Mouse (Mus musculus) ES-E14 (cell line): ENCODE measurements at regions not wholly inside any gene's neighbourhood (a gene's known extent, or its start where the extent isn't known, plus 50 kb on each side); places are given as distances from the start of the nearest gene placed in this dataset.

Experiments
- DNase-seq: peaks from one replicate; pipeline ENCODE4 v3.0.0-alpha.2; 2013; ENCODE audit warnings: low read depth, low spot score
- H3K27ac ChIP-seq: 2 replicates; pipeline ENCODE4 v1.5.1; 2012; ENCODE audit warnings: low read depth, mild to moderate bottlenecking, low read length, moderate library complexity, mixed read lengths; ENCODE audit not compliant: poor library complexity, insufficient read depth, severe bottlenecking
- H3K36me3 ChIP-seq: 2 replicates; pipeline ENCODE4 v1.6.1; 2012; ENCODE audit warnings: mild to moderate bottlenecking, low read length, moderate library complexity, mixed read lengths; ENCODE audit not compliant: control insufficient read depth, poor library complexity, insufficient read depth, severe bottlenecking
- H3K4me1 ChIP-seq, 2 experiments: fragments of 150-350 bp in 1 of 2; sonication (generic) in 1 of 2; 2 replicates each; pipeline ENCODE4 v1.6.1; 2012; ENCODE audit warnings: low read length in 2 of 2, mild to moderate bottlenecking in 1 of 2, mixed read lengths in 1 of 2; ENCODE audit not compliant: control insufficient read depth in 2 of 2, insufficient read depth in 2 of 2, poor library complexity in 1 of 2
- H3K4me3 ChIP-seq, 2 experiments: fragments of 150-350 bp in 1 of 2; sonication (generic) in 1 of 2; 2 replicates each; pipeline ENCODE4 v1.5.1; 2012; ENCODE audit warnings: low read length in 2 of 2, low read depth in 1 of 2, mild to moderate bottlenecking in 1 of 2, mixed read lengths in 1 of 2; ENCODE audit not compliant: insufficient read depth in 1 of 2, poor library complexity in 1 of 2, severe bottlenecking in 1 of 2
- H3K9ac ChIP-seq: 2 replicates; pipeline ENCODE4 v1.6.1; 2012; ENCODE audit warnings: low read depth, mild to moderate bottlenecking, low read length, mixed read lengths; ENCODE audit not compliant: poor library complexity, insufficient read depth, severe bottlenecking
- H3K9me3 ChIP-seq: fragments of 150-350 bp; sonication (generic); 2 replicates; pipeline ENCODE4 v1.6.1; 2012; ENCODE audit warnings: low read depth, mild to moderate bottlenecking, low read length; ENCODE audit not compliant: control insufficient read depth, insufficient read depth
- CHD2 ChIP-seq: IDR thresholded peaks from 2 replicates; pipeline ENCODE4 v1.6.1; 2014; ENCODE audit warnings: mild to moderate bottlenecking, low read depth, low read length, inconsistent platforms
- HCFC1 ChIP-seq: IDR thresholded peaks from 2 replicates; pipeline ENCODE4 v1.6.1; 2012; ENCODE audit warnings: low read length, inconsistent platforms, borderline replicate concordance; ENCODE audit not compliant: insufficient read depth
- MAFK ChIP-seq: IDR thresholded peaks from 2 replicates; pipeline ENCODE4 v1.6.1; 2014; ENCODE audit warnings: mild to moderate bottlenecking, low read depth, low read length, inconsistent platforms; ENCODE audit not compliant: insufficient read depth
- ZC3H11A ChIP-seq: IDR thresholded peaks from 2 replicates; pipeline ENCODE4 v1.6.1; 2012; ENCODE audit warnings: low read depth, mild to moderate bottlenecking, inconsistent platforms, low read length, borderline replicate concordance
- ZNF384 ChIP-seq: IDR thresholded peaks from 2 replicates; pipeline ENCODE4 v1.6.1; 2012; ENCODE audit warnings: low read depth, low read length, inconsistent platforms
- in situ Hi-C, 2 experiments: fragments of 600-800 bp; cut with MboI; formaldehyde crosslinking; loops; one replicate each; pipeline ENCODE4 v1.15.1; 2025; ENCODE audit warnings: low sequenced_read_pairs in 2 of 2, inconsistent platforms in 1 of 2; ENCODE audit not compliant: unreplicated experiment in 2 of 2

- H3K4me1 ChIP-seq: no peaks in the 10 kb centered on the region
- H3K36me3 ChIP-seq: no peaks in the 10 kb centered on the region
- H3K9ac ChIP-seq: no peak overlapping the region
- H3K9me3 ChIP-seq: no peaks in the 10 kb centered on the region
- TF ChIP-seq ZC3H11A (no peak), HCFC1 (no peak), ZNF384 (no peak)
- H3K27ac ChIP-seq: no peak overlapping the region
- in situ Hi-C loops: no loop called here
- no peak for DNase-seq
- H3K4me3 ChIP-seq: no peak overlapping the region
Measured at GRCm38 (mm10) chr15:5506848-5507544, 263.0 kb upstream of the Ptger4 start.

- Histone ChIP-seq H3K27ac (no peak overlapping the region), H3K4me3 (no peak overlapping the region), H3K9ac (no peak overlapping the region), H3K36me3 (no peaks in the 10 kb centered on the region), H3K9me3 (no peaks in the 10 kb centered on the region), H3K4me1 (no peaks in the 10 kb centered on the region)
- in situ Hi-C loops: no loop called here
- DNase-seq: no peak
- TF ChIP-seq CHD2: no peak
- no peak for TF ChIP-seq ZC3H11A
- TF ChIP-seq MAFK: no peak
- no peak for TF ChIP-seq ZNF384
- no peak for TF ChIP-seq HCFC1
Measured at GRCm38 (mm10) chr15:5507545-5507913, 263.5 kb upstream of the Ptger4 start.

GRCm38 (mm10) chr15:5510056-5510455 is 266.1 kb upstream of the Ptger4 start:
- H3K9ac ChIP-seq: no peak overlapping the region
- H3K27ac ChIP-seq: no peak overlapping the region
- TF ChIP-seq CHD2 (no peak), ZC3H11A (no peak), MAFK (no peak), HCFC1 (no peak), ZNF384 (no peak)
- in situ Hi-C loops: no loop called here
- no peak for DNase-seq
- H3K4me1 ChIP-seq: no peaks in the 10 kb centered on the region
- no peaks in the 10 kb centered on the region for H3K9me3 ChIP-seq
- H3K36me3 ChIP-seq: no peaks in the 10 kb centered on the region
- H3K4me3 ChIP-seq: no peak overlapping the region

GRCm38 (mm10) chr15:5511046-5511445 is 267.1 kb upstream of the Ptger4 start:
- in situ Hi-C loops: no loop called here
- no peak overlapping the region for H3K27ac ChIP-seq
- no peak overlapping the region for H3K4me3 ChIP-seq
- H3K9me3 ChIP-seq: no peaks in the 10 kb centered on the region
- H3K9ac ChIP-seq: no peak overlapping the region
- H3K4me1 ChIP-seq: no peaks in the 10 kb centered on the region
- H3K36me3 ChIP-seq: no peaks in the 10 kb centered on the region
- TF ChIP-seq MAFK (no peak), CHD2 (no peak), ZNF384 (no peak), HCFC1 (no peak), ZC3H11A (no peak)
- no peak for DNase-seq

- no peak for TF ChIP-seq HCFC1
- TF ChIP-seq ZC3H11A: no peak
- no peak for TF ChIP-seq CHD2
- no peak for TF ChIP-seq MAFK
- no peak for TF ChIP-seq ZNF384
- no peak for DNase-seq
- Histone ChIP-seq H3K9ac (no peak overlapping the region), H3K27ac (no peak overlapping the region), H3K4me3 (no peak overlapping the region), H3K36me3 (no peaks in the 10 kb centered on the region), H3K4me1 (no peaks in the 10 kb centered on the region), H3K9me3 (no peaks in the 10 kb centered on the region)
- in situ Hi-C loops: no loop called here
Measured at GRCm38 (mm10) chr15:5512546-5512945, 268.6 kb upstream of the Ptger4 start.
